Comparison of ENCODE assay signal across 21 mouse cellular contexts in the genomic region with DNA sequence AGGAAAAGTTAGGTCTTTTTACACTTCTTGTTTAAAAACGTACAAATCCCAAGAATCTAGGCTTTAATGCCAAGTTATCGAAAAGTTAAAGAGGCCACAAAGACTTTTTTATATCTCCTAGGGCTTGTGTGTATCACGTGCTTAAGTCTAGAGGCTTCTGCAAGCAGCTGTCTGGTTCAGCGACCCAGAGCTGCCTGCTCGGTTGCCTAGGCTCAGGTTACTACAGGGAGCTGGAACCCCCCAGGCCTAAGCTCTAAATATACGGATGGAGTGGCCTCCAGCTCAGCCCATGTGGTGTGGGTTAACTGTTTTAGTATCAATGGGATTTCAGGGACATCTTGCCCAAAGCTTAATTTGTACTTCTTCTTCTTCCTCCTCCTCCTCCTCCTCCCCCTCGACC. TPM values are rescaled to one million over a fixed set of nuclear protein-coding genes. Genes with fewer than 3 reads are reported as not detected.
A peak's percentile ranks its signal among the peaks of the same experiment; 100 is the strongest.
DNase-seq lines count a peak whose midpoint lies in the region; ATAC-seq lines count a peak whose summit lies in the region.
"Had no signal": no experiment of that assay in that cellular context is flagged by ENCODE, and none has a peak within 500 bp of the region (broad histone marks: within the 10 kb centered on the region; RNA-seq: fewer than 3 reads in every experiment).

No protein-coding gene starts in this region.

- H3K9ac ChIP-seq in heart, embryonic 12.5 days = no peak overlapping the region
- H3K9ac ChIP-seq in heart, embryonic 11.5 days (ENCODE audit: low read depth, low read length) = no peak overlapping the region
- no peak overlapping the region for H3K9ac ChIP-seq in midbrain, embryonic 13.5 days (replicated peaks)
- H3K9ac ChIP-seq: forebrain, postnatal 0 days; hindbrain, embryonic 12.5 days; intestine, embryonic 15.5 days; liver, embryonic 15.5 days; neural tube, embryonic 13.5 days had no signal

- 46% methylated on average over 7 of the region's 7 CpGs for whole genome bisulfite sequencing in heart, embryonic 12.5 days
- 43% methylated on average over 7 of the region's 7 CpGs for WGBS in heart, embryonic 11.5 days (ENCODE audit: insufficient replicate concordance)
- 51% methylated on average over 7 of the region's 7 CpGs for WGBS in midbrain, embryonic 10.5 days
- 37% methylated on average over 7 of the region's 7 CpGs for WGBS in midbrain, embryonic 13.5 days

- no peak for ATAC-seq in heart, embryonic 12.5 days (ENCODE audit: insufficient number of reproducible peaks, low FRiP score)
- ATAC-seq in heart, embryonic 11.5 days (replicated peaks; ENCODE audit: insufficient number of reproducible peaks, low FRiP score, low TSS enrichment) = no peak
- ATAC-seq in midbrain, embryonic 13.5 days = no peak
- ATAC-seq: forebrain, postnatal 0 days; intestine, embryonic 15.5 days; lung, postnatal 0 days had no signal

- H3K27ac ChIP-seq in heart, embryonic 12.5 days (ENCODE audit: poor library complexity, severe bottlenecking) = 0 out of 2 replicates have a peak overlapping the region, but pooled peaks have one; percentile 5
- no peak overlapping the region for H3K27ac ChIP-seq in heart, embryonic 11.5 days (ENCODE audit: low read depth, low read length)
- H3K27ac ChIP-seq in midbrain, embryonic 10.5 days (replicated peaks) = 0 out of 2 replicates have a peak overlapping the region, but pooled peaks have one; percentile 17
- H3K27ac ChIP-seq in midbrain, embryonic 13.5 days = no peak overlapping the region
- H3K27ac ChIP-seq: hindbrain, embryonic 12.5 days; intestine, embryonic 15.5 days; liver, embryonic 15.5 days; neural tube, embryonic 13.5 days had no signal

- peaks cover 5% of the 10 kb centered on the region; the same call in 1 of the 2 replicates for H3K36me3 ChIP-seq in heart, embryonic 12.5 days
- no peaks in the 10 kb centered on the region for H3K36me3 ChIP-seq in heart, embryonic 11.5 days (ENCODE audit: control insufficient read depth, insufficient read depth, low read length)
- no peaks in the 10 kb centered on the region for H3K36me3 ChIP-seq in midbrain, embryonic 10.5 days
- no peaks in the 10 kb centered on the region for H3K36me3 ChIP-seq in midbrain, embryonic 13.5 days
- H3K36me3 ChIP-seq: hindbrain, embryonic 12.5 days; intestine, embryonic 15.5 days; liver, embryonic 15.5 days; neural tube, embryonic 13.5 days had no signal

- intact Hi-C loops in left cerebral cortex, postnatal 36 days (cut with DNase I) = no loop called here

- DNase-seq in midbrain, embryonic 10.5 days (ENCODE audit: low spot score) = no peak
- DNase-seq in gastrocnemius, postnatal 25 days = peak; percentile 38
- peak; percentile 78 for DNase-seq in skeletal muscle tissue, adult 2 months (ENCODE audit: low read depth, low spot score)
- no peak for DNase-seq in adrenal gland, postnatal 4 days (ENCODE audit: low spot score in 2 of 2)
- DNase-seq in left cerebral cortex, postnatal 36 days (ENCODE audit: low spot score in 2 of 2) = no peak
- DNase-seq: adrenal gland, postnatal 36 days; B cell, adult 2 months; cerebellum, adult 9-10 months; forebrain, postnatal 0 days; kidney, postnatal 36 days; right cerebral cortex, postnatal 14 days; thymus, postnatal 14 days had no signal

- H3K9me3 ChIP-seq in heart, embryonic 12.5 days (replicated peaks) = 0 out of 2 replicates have a peak, but pooled peaks cover 3% of the 10 kb centered on the region
- no peaks in the 10 kb centered on the region for H3K9me3 ChIP-seq in heart, embryonic 11.5 days (replicated peaks; ENCODE audit: control insufficient read depth, low read length)
- H3K9me3 ChIP-seq in midbrain, embryonic 10.5 days (replicated peaks) = no peaks in the 10 kb centered on the region
- H3K9me3 ChIP-seq in midbrain, embryonic 13.5 days = no peaks in the 10 kb centered on the region
- H3K9me3 ChIP-seq: hindbrain, embryonic 12.5 days; intestine, embryonic 15.5 days; liver, embryonic 15.5 days; neural tube, embryonic 13.5 days had no signal

- H3K4me3 ChIP-seq in heart, embryonic 12.5 days = no peak overlapping the region
- H3K4me3 ChIP-seq in heart, embryonic 11.5 days (ENCODE audit: low read depth, low read length) = no peak overlapping the region
- no peak overlapping the region for H3K4me3 ChIP-seq in midbrain, embryonic 10.5 days
- H3K4me3 ChIP-seq in midbrain, embryonic 13.5 days (replicated peaks) = no peak overlapping the region
- H3K4me3 ChIP-seq: hindbrain, embryonic 12.5 days; intestine, embryonic 15.5 days; liver, embryonic 15.5 days; megakaryocyte, embryonic 14.5 days; neural tube, embryonic 13.5 days had no signal

- H3K4me1 ChIP-seq in heart, embryonic 12.5 days (replicated peaks) = peaks cover 44% of the 10 kb centered on the region
- peaks cover 16% of the 10 kb centered on the region for H3K4me1 ChIP-seq in heart, embryonic 11.5 days (ENCODE audit: control insufficient read depth, insufficient read depth, low read length)
- H3K4me1 ChIP-seq in midbrain, embryonic 10.5 days = peaks cover 47% of the 10 kb centered on the region
- H3K4me1 ChIP-seq in midbrain, embryonic 13.5 days (replicated peaks) = peaks cover 44% of the 10 kb centered on the region

- no peak overlapping the region for H3K4me2 ChIP-seq in heart, embryonic 12.5 days
- no peak overlapping the region for H3K4me2 ChIP-seq in heart, embryonic 11.5 days
- H3K4me2 ChIP-seq in midbrain, embryonic 13.5 days (replicated peaks) = no peak overlapping the region
- H3K4me2 ChIP-seq: hindbrain, embryonic 12.5 days; intestine, embryonic 15.5 days; liver, embryonic 15.5 days; neural tube, embryonic 13.5 days had no signal

- no peaks in the 10 kb centered on the region for H3K27me3 ChIP-seq in heart, embryonic 12.5 days (replicated peaks)
- no peaks in the 10 kb centered on the region for H3K27me3 ChIP-seq in heart, embryonic 11.5 days (ENCODE audit: control insufficient read depth, insufficient read depth, low read length)
- H3K27me3 ChIP-seq in midbrain, embryonic 10.5 days (ENCODE audit: low read depth, poor library complexity, severe bottlenecking) = peaks cover 26% of the 10 kb centered on the region
- H3K27me3 ChIP-seq in midbrain, embryonic 13.5 days = no peaks in the 10 kb centered on the region
- H3K27me3 ChIP-seq: hindbrain, embryonic 12.5 days; intestine, embryonic 15.5 days; neural tube, embryonic 13.5 days had no signal

RNA-seq across cellular contexts. Expression of a gene that starts 9.7 kb away (rescaled TPM):
- 13.5 and 13.8 TPM in 2 replicates for polyA plus RNA-seq in heart, embryonic 12.5 days (2016; fragmentation: Nextera tagmentation; extraction: Ambion mirVana)
- polyA plus RNA-seq in heart, embryonic 11.5 days (2014; fragmentation: Nextera tagmentation; extraction: Ambion mirVana) = 19.3 and 21.1 TPM in 2 replicates
- polyA plus RNA-seq in midbrain, embryonic 10.5 days (2016; fragmentation: Nextera tagmentation; extraction: Ambion mirVana) = 7.4 and 8.4 TPM in 2 replicates
- polyA plus RNA-seq in midbrain, embryonic 13.5 days (2015; fragmentation: Nextera tagmentation; extraction: Ambion mirVana) = 4.7 and 6.2 TPM in 2 replicates
- 10 to 100 TPM; 51.5 to 57.7 TPM for total RNA-seq in gastrocnemius, postnatal 25 days (2021)
- total RNA-seq in adrenal gland, postnatal 4 days (2021) = 10 to 100 TPM; 44.6 to 45.9 TPM
- 10 to 100 TPM; 21.4 to 26.7 TPM for total RNA-seq in left cerebral cortex, postnatal 36 days (2021)

RNA-seq across cellular contexts. Expression of a gene that starts 49.5 kb away (rescaled TPM):
- polyA plus RNA-seq in heart, embryonic 12.5 days (2016; fragmentation: Nextera tagmentation; extraction: Ambion mirVana) = 122 and 125 TPM in 2 replicates
- 75.9 and 95.7 TPM in 2 replicates for polyA plus RNA-seq in heart, embryonic 11.5 days (2014; fragmentation: Nextera tagmentation; extraction: Ambion mirVana)
- polyA plus RNA-seq in midbrain, embryonic 10.5 days (2016; fragmentation: Nextera tagmentation; extraction: Ambion mirVana) = 108 and 110 TPM in 2 replicates
- polyA plus RNA-seq in midbrain, embryonic 13.5 days (2015; fragmentation: Nextera tagmentation; extraction: Ambion mirVana) = 83.1 and 85.9 TPM in 2 replicates
- total RNA-seq in gastrocnemius, postnatal 25 days (2021) = 100 to 1,000 TPM; 171 to 173 TPM
- total RNA-seq in adrenal gland, postnatal 4 days (2021) = 100 to 1,000 TPM; 159 to 160 TPM
- total RNA-seq in left cerebral cortex, postnatal 36 days (2021) = 100 to 1,000 TPM in 1 of 2 experiments, 10 to 100 TPM in 1; 95.0 to 106 TPM

Comparison
In these comparisons a context has a peak if more than half of its experiments do, and no peak if none do; other contexts are left out.
1. H3K27ac ChIP-seq: peak in heart, embryonic 12.5 days (single experiment) and midbrain, embryonic 10.5 days (single experiment); none in heart, embryonic 11.5 days (single experiment) and midbrain, embryonic 13.5 days (single experiment).
2. DNase-seq: peak in gastrocnemius, postnatal 25 days (single experiment) and skeletal muscle tissue, adult 2 months (single experiment); none in midbrain, embryonic 10.5 days (single experiment), adrenal gland, postnatal 4 days (0 of 2) and left cerebral cortex, postnatal 36 days (0 of 2).